Mouse (Mus musculus) limb, embryonic 11.5 days (tissue): ENCODE results near the gene Fuk. TPM values are rescaled to one million over a fixed set of nuclear protein-coding genes. Genes with fewer than 3 reads are reported as not detected.
A peak's percentile ranks its signal among the peaks of the same experiment; 100 is the strongest.

Experiments
- ATAC-seq: fragments of 200-750 bp; cut with Nextera tagmentation; 2 replicates; pipeline ENCODE4 v1.8.0; 2017; ENCODE audit warnings: low read depth; ENCODE audit not compliant: insufficient number of reproducible peaks, low FRiP score, low TSS enrichment
- DNase-seq: peaks from one replicate; pipeline ENCODE4 v3.0.0-alpha.2; 2015; ENCODE audit warnings: low spot score
- H3K27ac ChIP-seq: fragments of 300-500 bp; sonication (generic); replicated peaks from 2 replicates; pipeline ENCODE4 v1.5.1; 2014; ENCODE audit warnings: low read depth, mild to moderate bottlenecking, low read length
- H3K27me3 ChIP-seq: fragments of 300-500 bp; sonication (generic); 2 replicates; pipeline ENCODE4 v1.6.1; 2014; ENCODE audit warnings: mild to moderate bottlenecking, low read length, mixed read lengths; ENCODE audit not compliant: control insufficient read depth, insufficient read depth
- H3K36me3 ChIP-seq: fragments of 300-500 bp; sonication (generic); 2 replicates; pipeline ENCODE4 v1.6.1; 2014; ENCODE audit warnings: mild to moderate bottlenecking, low read length, moderate library complexity, mixed read lengths; ENCODE audit not compliant: control insufficient read depth, insufficient read depth
- H3K4me1 ChIP-seq: fragments of 300-500 bp; sonication (generic); 2 replicates; pipeline ENCODE4 v1.6.1; 2014; ENCODE audit warnings: low read length, mixed read lengths; ENCODE audit not compliant: control insufficient read depth, insufficient read depth
- H3K4me2 ChIP-seq: fragments of 300-500 bp; sonication (generic); 2 replicates; pipeline ENCODE4 v1.6.1; 2014; ENCODE audit warnings: low read depth, mild to moderate bottlenecking, moderate library complexity; ENCODE audit not compliant: severe bottlenecking
- H3K4me3 ChIP-seq: fragments of 300-500 bp; sonication (generic); 2 replicates; pipeline ENCODE4 v1.5.1; 2014; ENCODE audit warnings: low read depth, low read length
- H3K9ac ChIP-seq: fragments of 300-500 bp; sonication (generic); 2 replicates; pipeline ENCODE4 v1.6.1; 2014; ENCODE audit warnings: mild to moderate bottlenecking, low read length
- H3K9me3 ChIP-seq: fragments of 300-500 bp; sonication (generic); 2 replicates; pipeline ENCODE4 v1.6.1; 2016; ENCODE audit warnings: low read length; ENCODE audit not compliant: control insufficient read depth
- WGBS: fragments of 180-500 bp; shearing (Covaris S2); extraction: QIAGEN DNeasy Blood & Tissue Kit; methylation state at CpG from one replicate; pipeline ENCODE4 v1.1.7; 2014; 5-methylcytosine and 5-hydroxymethylcytosine counted together
- polyA plus RNA-seq: library from polyadenylated mRNA; unstranded; fragments of >200 nt; fragmentation: Nextera tagmentation; extraction: Ambion mirVana; gene quantifications from 2 replicates; pipeline ENCODE4 v1.2.1, GENCODE M21; 2014

The Fuk gene
- polyA plus RNA-seq, 1 experiment from 2014 or later: 10.7 TPM

- peak overlapping the region; percentile 93; the same call in 1 of the 2 replicates for H3K9ac ChIP-seq
- WGBS: 6% methylated on average over 7 of the region's 7 CpGs
These were observed 19.4 kb upstream of the Fuk start for GRCm38 (mm10) chr8:110921492-110922230.

GRCm38 (mm10) chr8:110920773-110921277, 18.5 kb upstream of the Fuk start:
- peak overlapping the region; percentile 90 for H3K4me2 ChIP-seq
- ATAC-seq (no peak), DNase-seq (peak; percentile 35)
- WGBS: 9% methylated on average over 3 of the region's 3 CpGs
- H3K27ac ChIP-seq: peak overlapping the region; percentile 81
- H3K9ac ChIP-seq: peak overlapping the region; percentile 93
- no peaks in the 10 kb centered on the region for H3K9me3 ChIP-seq
- no peaks in the 10 kb centered on the region for H3K27me3 ChIP-seq
- peak overlapping the region; percentile 65 for H3K4me3 ChIP-seq
- no peaks in the 10 kb centered on the region for H3K36me3 ChIP-seq
- H3K4me1 ChIP-seq: peaks cover 18% of the 10 kb centered on the region

More at GRCm38 (mm10) chr8:110921492-110922230, 19.4 kb upstream of the Fuk start:
- H3K4me1 ChIP-seq: peaks cover 22% of the 10 kb centered on the region
- ATAC-seq: no peak
- H3K36me3 ChIP-seq: no peaks in the 10 kb centered on the region
- DNase-seq: peak; percentile 84
- peak overlapping the region; percentile 65 for H3K4me3 ChIP-seq
- H3K27me3 ChIP-seq: no peaks in the 10 kb centered on the region
- no peaks in the 10 kb centered on the region for H3K9me3 ChIP-seq
- peak overlapping the region; percentile 90 for H3K4me2 ChIP-seq
- H3K27ac ChIP-seq: peak overlapping the region; percentile 81

GRCm38 (mm10) chr8:110920032-110920772, 17.9 kb upstream of the Fuk start:
- H3K4me3 ChIP-seq: peak overlapping the region; percentile 65
- H3K4me2 ChIP-seq: peak overlapping the region; percentile 90
- peak overlapping the region; percentile 81 for H3K27ac ChIP-seq
- ATAC-seq (peak; percentile 48), DNase-seq (no peak)
- no peaks in the 10 kb centered on the region for H3K9me3 ChIP-seq
- peak overlapping the region; percentile 93 for H3K9ac ChIP-seq
- H3K27me3 ChIP-seq: no peaks in the 10 kb centered on the region
- peaks cover 18% of the 10 kb centered on the region for H3K4me1 ChIP-seq
- no peaks in the 10 kb centered on the region for H3K36me3 ChIP-seq
- WGBS: 1% methylated on average over 19 of the region's 37 CpGs

- peak; percentile 97 for ATAC-seq
- H3K27me3 ChIP-seq: no peaks in the 10 kb centered on the region
These were observed 17.2 kb upstream of the Fuk start, which contains the start of gene St3gal2 for GRCm38 (mm10) chr8:110919341-110920031. St3gal2 (plus strand) TSS chr8:110919922.

GRCm38 (mm10) chr8:110918460-110918859, 16.2 kb upstream of the Fuk start:
- ATAC-seq: no peak
- no peak overlapping the region for H3K9ac ChIP-seq
- no peak for DNase-seq
- H3K4me2 ChIP-seq: no peak overlapping the region
- H3K4me1 ChIP-seq: peaks cover 18% of the 10 kb centered on the region
- no peak overlapping the region for H3K4me3 ChIP-seq
- H3K27me3 ChIP-seq: no peaks in the 10 kb centered on the region
- H3K27ac ChIP-seq: no peak overlapping the region
- no peaks in the 10 kb centered on the region for H3K36me3 ChIP-seq
- WGBS: 47% methylated on average over 8 of the region's 8 CpGs
- H3K9me3 ChIP-seq: no peaks in the 10 kb centered on the region

More at GRCm38 (mm10) chr8:110919341-110920031, 17.2 kb upstream of the Fuk start, which contains the start of gene St3gal2:
- peak; percentile 94 for DNase-seq
- H3K36me3 ChIP-seq: no peaks in the 10 kb centered on the region
- WGBS: under 1% methylated on average over 23 of the region's 36 CpGs
- H3K27ac ChIP-seq: peak within 1 kb of the TSS; percentile 81
- H3K9ac ChIP-seq: peak within 1 kb of the TSS; percentile 93
- H3K4me1 ChIP-seq: peaks cover 18% of the 10 kb centered on the region
- H3K4me3 ChIP-seq: peak within 1 kb of the TSS; percentile 65
- no peaks in the 10 kb centered on the region for H3K9me3 ChIP-seq
- H3K4me2 ChIP-seq: peak within 1 kb of the TSS; percentile 90

- ATAC-seq (no peak), DNase-seq (no peak)
- WGBS: 82% methylated on average over 11 of the region's 11 CpGs
These were observed 15.7 kb upstream of the Fuk start for GRCm38 (mm10) chr8:110918027-110918426.

GRCm38 (mm10) chr8:110917415-110917814, 15.1 kb upstream of the Fuk start:
- DNase-seq: no peak
- Histone ChIP-seq H3K4me2 (no peak overlapping the region), H3K36me3 (no peaks in the 10 kb centered on the region), H3K27ac (no peak overlapping the region), H3K9ac (no peak overlapping the region), H3K9me3 (no peaks in the 10 kb centered on the region), H3K4me1 (peaks cover 18% of the 10 kb centered on the region), H3K27me3 (no peaks in the 10 kb centered on the region), H3K4me3 (no peak overlapping the region)
- no peak for ATAC-seq
- 90% methylated on average over 2 of the region's 2 CpGs for WGBS

More at GRCm38 (mm10) chr8:110918027-110918426, 15.7 kb upstream of the Fuk start:
- Histone ChIP-seq H3K27me3 (no peaks in the 10 kb centered on the region), H3K9me3 (no peaks in the 10 kb centered on the region), H3K4me2 (no peak overlapping the region), H3K4me3 (no peak overlapping the region), H3K4me1 (peaks cover 18% of the 10 kb centered on the region), H3K27ac (no peak overlapping the region), H3K36me3 (no peaks in the 10 kb centered on the region), H3K9ac (no peak overlapping the region)
